Mouse (Mus musculus) fat pad, adult 2 months (tissue): ENCODE measurements around the gene Cd300ld4.
"Not testable (repeated sequence)": the region's sequence is repeated elsewhere in the genome, so short reads cannot be mapped to it uniquely, and the experiment has no call there.

Source experiments
- DNase-seq: peaks from one replicate; pipeline ENCODE4 v3.0.0-alpha.2; 2011; ENCODE audit warnings: low read depth, low spot score; ENCODE audit errors: extremely low read depth

Cd300ld4 gene

DNA sequence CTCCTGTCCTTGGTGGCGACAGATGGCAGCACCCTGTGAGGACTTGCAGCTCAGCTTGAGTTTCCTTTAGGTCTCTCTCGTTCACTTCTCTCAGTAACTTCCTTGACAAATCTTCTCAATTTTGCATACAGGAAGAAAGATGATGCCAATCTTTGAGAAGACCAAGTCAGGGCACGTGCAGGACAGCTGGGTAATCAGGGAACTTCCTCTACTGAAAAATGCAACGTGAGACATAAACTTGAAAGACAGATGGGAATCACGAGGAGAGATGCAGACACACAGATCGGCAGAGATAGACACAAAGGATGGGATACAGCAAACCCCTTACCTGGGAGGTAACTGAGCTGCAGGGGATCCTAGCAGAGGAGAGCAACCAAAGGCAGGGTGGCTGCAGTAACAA is at the start of gene Cd300ld4:
TSS of gene Cd300ld4 (minus strand) at position 101 of the 400 bp plus-strand sequence.
- not testable (repeated sequence) for DNase-seq

DNA sequence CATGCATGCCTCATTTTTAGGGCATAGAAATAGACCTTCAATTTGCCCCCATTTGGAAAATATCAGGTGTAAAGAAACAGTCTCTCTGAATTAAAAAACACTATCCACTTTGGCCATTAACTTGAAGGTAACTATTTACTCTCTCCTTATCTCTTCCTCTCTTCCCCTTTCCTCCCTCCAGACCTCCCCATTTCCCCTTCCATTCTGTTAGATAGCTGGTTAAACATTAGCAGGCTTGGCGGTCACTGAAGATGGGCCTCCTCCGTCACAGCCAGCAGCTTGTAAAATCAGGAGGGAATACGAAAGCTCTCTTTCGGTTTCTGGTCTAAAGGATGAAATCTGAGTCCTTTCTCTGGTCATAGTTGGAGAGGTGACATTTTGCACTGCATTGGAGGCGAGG is 49.0 kb upstream of the Cd300ld4 start:
- DNase-seq, result no peak

DNA sequence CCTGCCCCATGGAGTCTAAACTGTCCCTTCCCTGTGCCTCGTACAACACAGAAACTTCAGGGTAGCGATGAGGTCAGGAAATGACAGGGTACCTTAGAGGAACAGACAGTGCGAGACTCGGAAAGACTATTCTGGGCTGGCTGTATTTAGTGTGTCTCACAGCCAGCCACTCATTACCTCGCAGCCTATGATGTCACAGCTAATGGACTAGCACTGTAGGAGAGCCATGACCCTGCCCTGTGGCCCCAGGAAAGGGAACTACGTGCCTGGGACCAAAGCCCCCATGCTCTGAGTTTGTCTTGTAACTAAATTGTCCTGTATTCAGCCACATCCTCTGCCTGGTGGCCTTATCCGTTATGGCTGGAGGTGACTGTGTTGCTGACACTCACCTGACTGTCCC is 48.6 kb upstream of the Cd300ld4 start:
- no peak for DNase-seq

DNA sequence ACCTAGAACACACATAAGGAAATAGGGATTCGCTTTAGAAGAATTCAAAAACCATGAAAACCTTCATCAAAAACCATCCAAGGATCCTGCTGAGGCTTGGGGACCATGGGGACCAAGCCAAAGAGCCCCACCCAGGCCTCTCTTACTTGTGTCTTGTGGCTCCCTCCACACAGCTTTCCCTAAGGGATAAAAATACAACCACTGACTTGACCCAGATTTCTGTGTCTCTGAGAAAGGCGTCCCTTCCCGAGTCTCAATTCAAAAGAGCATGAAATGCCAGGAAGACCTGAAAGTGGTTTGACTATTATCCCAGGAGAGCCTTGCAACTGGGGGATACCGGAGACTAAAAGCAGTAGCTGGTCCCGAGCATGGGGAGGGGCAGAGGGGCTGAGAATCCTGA is 46.2 kb upstream of the Cd300ld4 start:
- no peak for DNase-seq

DNA sequence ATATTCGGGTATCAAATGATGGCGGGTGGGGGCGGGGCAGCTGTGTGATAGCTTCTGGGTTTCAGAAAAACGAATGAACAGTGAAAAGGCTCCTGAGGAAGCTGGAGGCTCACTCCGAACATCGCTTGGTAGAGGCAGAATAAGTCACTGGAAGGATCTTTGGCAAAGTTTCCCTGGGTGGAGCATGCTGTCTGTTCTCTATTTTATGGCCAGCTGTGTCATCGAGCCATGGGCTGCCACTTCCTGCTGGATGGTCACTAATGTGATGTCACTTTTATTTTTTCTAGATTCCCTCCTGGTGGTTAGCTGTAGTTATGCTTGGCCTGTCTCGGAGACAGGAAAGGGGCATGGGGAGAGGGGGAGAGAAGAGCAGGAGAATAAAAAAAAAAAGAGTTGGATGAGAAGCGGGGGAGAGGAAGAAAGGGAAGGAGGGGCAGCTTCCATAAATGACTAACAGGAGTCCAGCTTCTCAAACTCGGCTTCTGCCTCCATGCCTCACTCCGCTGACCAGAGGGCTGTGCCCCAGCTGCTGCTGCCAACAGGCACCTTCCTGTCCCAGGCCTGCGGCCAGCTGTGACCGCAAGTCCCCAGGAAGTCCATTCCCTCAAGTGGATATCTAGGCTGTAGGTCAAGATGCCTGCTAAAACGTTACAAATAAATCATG is 45.0 kb upstream of the Cd300ld4 start:
- peak; percentile 1 for DNase-seq

DNA sequence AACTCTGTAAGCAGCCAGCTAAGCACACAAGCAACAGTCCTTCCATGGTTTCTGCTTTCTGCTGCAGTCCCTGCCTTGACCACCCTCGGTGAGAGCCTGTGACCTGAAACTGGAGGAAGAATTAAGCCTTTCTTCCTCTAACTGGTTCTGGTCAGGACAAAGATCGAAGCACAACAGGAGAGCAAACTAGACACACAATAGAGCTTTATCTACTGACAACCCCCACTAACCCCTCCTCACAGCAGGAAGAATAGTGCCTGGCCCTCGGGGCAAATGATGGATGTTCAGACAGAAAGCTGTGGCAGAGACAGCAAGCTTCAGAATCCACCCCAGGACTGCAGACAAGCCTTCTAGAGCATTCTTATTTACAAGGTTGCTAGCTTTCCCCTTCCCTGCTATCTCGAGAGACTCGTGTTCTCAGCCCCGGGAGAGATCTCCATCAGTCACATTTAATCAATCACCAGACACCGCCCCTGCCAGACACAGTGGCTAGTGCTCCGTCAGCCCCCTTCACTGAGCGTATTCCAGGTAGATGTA is 44.3 kb upstream of the Cd300ld4 start:
- DNase-seq, result no peak

DNA sequence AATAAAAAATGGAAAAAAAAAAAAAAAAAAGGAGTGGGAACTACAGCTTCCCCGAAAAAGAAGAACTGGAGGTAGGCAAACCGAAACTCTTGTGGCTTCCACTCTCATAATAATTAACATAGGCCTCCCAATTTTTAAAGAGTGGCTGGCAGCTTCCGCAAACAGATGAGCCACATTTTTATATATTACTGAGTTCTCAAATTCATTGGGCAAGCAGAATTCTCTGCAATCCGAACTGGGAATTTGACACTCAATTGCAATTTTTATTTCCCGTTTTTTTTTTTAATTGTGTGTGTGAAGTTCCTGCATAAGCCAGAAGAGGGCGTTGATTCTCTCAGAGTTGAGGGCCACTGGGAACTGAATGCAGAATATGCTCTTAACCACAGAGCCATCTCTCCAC is 40.0 kb upstream of the Cd300ld4 start:
- no peak for DNase-seq

DNA sequence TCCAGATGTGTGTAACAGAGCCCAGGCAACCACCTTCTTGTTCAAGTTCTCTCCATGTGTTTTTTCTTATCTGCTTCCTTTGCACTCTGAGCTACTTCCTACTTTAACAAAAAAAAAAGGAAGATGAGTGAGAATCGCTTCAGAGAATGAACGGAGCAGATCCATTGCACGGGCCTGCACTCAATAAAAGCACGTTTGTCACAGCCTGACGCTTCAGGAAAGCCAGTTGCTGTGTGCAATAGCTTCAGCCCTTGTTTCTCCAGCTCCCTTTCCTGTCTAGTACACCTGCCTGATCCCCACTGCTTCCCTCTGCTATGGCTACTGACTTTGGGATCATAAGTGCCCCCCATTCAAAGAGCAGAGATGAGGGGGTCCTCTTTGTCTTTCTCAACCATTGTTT is 35.3 kb upstream of the Cd300ld4 start, which contains the start of gene Cd300e:
TSS of gene Cd300e (minus strand) at position 101 of the 400 bp plus-strand sequence.
- no peak for DNase-seq

DNA sequence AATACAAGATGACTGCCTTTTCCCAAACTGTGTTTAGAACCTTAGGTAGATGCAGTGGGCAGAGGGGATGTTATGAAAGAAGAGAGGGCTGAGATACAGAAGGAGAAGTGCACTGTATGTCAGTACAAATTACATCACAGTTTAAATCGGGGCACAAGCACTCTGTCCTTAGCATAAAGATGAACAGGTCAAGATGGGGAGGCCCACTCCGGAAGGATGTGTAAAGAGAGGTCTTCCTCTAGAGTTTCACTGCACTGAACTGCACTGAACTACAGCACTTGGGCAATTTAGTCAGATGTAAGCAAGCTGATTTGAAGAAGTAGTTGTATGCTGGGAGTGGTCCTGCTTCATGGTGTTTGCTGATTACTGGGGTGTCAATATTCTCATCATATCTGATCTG is 33.0 kb upstream of the Cd300ld4 start:
- no peak for DNase-seq

DNA sequence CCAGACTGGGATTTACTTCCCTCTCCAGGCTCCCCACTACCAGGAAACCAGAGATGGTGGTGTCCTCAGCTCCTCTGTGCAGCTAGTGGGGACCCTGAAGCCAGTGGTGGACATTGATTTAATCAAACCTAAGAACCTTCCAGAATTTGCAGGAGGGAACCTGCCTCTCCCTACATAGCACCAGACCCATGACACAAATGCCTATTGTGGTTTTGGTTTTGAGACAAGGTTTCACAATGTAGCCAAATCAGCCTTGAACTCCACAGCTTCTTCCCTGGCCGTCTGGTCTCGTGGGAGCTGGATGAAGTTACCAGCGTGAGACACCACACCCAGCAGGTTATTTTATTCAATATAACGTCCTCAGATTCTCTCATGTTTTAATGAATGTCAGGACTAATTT is 31.9 kb upstream of the Cd300ld4 start:
- no peak for DNase-seq

DNA sequence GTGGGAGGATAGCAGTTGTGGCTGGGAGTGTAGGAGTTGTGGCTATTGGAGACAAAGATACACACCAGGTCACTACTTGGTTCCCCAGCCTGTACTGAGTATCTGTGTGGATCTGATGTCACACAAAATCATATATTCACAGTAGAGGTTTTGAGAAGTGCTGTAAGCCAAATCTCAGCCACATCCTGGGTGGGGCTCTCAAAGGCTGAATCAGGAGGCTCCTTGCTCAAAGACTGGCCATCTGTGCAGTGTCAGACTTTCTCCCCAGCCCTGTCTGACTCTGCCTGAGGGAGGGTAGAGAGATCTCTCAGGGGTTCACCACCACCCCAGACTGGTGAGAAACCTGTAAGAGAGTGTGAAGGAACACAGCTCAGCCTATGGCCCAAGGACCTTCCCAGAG is 27.7 kb upstream of the Cd300ld4 start:
- DNase-seq, result no peak

DNA sequence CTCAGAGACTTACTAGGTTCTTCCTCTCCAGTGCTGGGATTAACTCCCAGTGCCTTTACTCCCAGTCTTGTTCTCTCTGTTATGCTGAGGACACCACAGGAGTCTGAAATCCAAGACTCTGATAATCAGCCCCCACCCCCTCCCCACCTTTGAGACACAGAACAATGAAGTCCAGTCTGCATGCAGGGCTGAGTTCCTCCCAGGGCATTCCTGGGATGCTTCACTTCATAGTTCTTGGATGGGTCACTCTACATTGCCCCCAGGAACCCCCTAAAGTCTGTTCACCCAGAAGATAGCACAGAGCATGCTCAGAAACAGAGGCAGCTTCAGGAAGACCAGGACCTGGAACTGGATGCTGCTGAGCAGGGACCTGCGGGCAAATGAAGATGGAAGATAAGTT is 26.2 kb upstream of the Cd300ld4 start:
- DNase-seq, result no peak

DNA sequence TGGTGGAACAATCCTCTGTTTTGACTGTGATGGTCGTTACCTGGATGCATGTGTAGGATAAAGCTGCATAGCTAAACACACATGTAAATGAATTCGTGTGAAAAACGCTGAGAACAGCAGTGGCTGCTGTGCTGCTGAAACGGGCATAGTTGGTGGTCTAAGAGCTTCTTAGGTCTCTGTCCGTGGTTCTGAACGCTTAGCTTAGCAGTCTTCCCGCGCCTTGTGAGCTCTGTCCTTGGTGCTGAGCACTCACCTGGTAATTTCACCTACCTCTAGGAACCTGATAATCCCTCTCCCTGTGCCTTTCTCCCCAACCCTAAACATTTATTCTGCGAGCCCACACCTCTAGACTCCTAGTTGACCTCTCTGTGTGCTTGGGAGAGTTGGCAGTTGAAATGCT is 25.4 kb upstream of the Cd300ld4 start:
- DNase-seq, result no peak

DNA sequence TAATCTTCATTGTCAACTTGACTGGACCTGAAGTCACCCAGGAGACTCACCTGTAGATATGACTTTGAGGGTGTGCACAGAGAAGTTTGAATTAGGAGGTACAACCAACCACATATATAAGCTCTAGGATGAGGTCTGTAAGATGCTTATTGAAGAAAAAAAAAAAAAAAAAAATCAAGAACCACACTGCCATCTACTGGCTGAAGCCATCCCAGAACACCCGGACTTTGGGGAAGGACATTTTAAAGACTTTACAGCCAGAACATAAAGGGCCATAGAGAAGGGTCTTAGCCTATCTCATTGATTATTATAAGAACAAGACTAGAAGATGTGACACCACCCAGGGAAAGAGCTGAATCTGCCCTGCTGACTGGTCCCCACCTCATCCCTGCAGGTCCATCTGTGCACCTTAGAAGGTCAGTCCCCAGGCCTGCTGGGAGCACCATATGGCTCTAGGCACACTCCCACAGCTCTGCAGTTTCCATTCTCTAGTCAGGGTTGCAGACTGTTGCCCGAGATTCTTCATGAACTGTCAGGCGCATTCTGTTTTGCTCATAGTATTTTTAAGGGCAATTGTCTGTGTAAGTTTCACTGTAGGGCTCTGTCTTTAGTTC is 22.6 kb upstream of the Cd300ld4 start:
- DNase-seq, result no peak

DNA sequence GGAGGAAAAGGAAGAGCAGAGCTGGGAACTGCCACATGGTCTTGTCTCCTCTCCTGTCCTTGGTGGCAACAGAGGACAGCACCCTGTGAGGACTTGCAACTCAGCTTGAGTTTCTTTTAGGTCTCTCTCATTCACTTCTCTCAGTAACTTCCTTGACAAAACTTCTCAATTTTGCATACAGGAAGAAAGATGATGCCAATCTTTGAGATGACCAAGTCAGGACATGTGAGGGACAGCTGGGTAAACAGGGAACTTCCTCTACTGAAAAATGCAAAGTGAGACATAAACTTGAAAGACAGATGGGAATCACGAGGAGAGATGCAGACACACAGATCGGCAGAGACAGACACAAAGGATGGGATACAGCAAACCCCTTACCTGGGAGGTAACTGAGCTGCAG is 21.4 kb upstream of the Cd300ld4 start, which contains the start of gene Cd300ld3:
TSS of gene Cd300ld3 (minus strand) at position 151 of the 400 bp plus-strand sequence.
- no peak for DNase-seq

DNA sequence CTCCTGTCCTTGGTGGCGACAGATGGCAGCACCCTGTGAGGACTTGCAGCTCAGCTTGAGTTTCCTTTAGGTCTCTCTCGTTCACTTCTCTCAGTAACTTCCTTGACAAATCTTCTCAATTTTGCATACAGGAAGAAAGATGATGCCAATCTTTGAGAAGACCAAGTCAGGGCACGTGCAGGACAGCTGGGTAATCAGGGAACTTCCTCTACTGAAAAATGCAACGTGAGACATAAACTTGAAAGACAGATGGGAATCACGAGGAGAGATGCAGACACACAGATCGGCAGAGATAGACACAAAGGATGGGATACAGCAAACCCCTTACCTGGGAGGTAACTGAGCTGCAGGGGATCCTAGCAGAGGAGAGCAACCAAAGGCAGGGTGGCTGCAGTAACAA is 10.9 kb upstream of the Cd300ld4 start, which contains the start of gene Cd300ld5:
TSS of gene Cd300ld5 (minus strand) at position 101 of the 400 bp plus-strand sequence.
- DNase-seq, result not testable (repeated sequence)

DNA sequence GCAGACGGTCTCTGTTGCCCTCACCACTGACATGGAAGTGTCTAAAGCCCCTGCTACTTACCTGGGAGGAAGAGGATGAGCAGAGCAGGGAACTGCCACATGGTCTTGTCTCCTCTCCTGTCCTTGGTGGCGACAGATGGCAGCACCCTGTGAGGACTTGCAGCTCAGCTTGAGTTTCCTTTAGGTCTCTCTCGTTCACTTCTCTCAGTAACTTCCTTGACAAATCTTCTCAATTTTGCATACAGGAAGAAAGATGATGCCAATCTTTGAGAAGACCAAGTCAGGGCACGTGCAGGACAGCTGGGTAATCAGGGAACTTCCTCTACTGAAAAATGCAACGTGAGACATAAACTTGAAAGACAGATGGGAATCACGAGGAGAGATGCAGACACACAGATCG is 10.7 kb downstream of the Cd300ld4 start, which contains the start of gene Cd300ld2:
TSS of gene Cd300ld2 (minus strand) at position 101 of the 400 bp plus-strand sequence.
- DNase-seq, result not testable (repeated sequence)

DNA sequence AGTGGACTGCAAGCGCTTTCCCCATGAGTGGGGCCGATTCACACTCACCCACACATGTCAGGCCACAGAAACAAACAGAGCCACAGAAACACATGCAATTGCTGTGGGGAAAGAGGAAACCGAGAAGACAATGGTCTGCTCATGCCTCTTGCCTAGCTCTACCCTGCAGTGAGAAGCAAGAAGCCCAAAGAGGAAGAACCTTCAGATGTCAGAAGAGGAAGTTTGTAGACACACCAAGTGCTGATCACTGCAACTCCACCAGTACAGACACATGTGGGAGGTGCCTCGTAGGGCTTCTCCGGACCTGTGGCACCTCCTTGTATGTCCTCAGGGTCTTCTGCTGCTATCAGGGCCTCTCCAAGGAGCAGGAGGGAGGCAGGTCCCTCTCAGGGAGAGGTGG is 22.7 kb downstream of the Cd300ld4 start:
- no peak for DNase-seq

DNA sequence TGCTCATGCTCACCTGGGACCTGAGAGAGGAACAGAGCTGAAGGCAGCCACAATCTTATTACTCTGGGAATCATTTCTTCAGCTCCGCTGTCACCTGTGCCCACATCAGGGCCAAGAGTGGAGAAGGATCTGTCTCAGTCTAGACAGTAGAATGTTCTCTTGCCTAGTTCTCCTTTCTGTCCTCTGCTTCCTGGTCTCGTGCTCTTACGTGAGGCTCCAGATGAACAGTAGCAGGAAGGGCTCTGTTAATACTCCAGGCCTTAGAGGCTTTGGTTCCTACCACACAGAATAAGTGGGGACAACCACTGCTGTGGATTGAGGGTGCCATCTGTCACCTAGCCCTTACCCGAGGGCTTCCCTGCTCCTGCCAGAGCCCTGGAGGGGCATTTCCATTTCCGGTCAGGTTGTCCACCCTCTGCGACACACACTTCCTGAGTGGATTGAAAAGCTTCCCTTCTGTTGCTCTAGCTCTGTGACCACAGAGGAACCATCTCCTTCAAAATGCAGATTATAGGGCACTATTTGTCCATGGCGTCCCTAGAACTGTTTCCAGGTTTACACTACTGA is 25.3 kb downstream of the Cd300ld4 start, which contains the start of gene Cd300c2:
TSS of gene Cd300c2 (minus strand) at position 407 of the 567 bp plus-strand sequence.
- no peak for DNase-seq

DNA sequence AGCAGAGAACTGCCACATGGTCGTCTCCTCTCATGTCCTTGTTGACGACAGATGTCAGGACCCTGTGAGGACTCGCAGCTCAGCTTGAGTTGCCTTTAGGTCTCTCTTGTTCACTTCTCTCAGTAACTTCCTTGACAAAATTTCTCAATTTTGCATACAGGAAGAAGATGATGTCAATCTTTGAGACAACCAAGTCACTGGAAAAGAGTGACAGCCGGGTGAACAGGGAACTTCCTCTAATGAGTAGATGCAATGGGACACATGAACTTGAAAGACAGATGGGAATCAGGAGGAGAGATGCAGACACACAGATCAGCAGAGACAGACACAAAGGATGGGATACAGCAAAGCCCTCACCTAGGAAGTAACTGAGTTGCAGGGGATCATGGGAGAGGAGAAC is 37.0 kb downstream of the Cd300ld4 start, which contains the start of gene Cd300ld:
TSS of gene Cd300ld (minus strand) at position 130 of the 400 bp plus-strand sequence.
- no peak for DNase-seq

DNA sequence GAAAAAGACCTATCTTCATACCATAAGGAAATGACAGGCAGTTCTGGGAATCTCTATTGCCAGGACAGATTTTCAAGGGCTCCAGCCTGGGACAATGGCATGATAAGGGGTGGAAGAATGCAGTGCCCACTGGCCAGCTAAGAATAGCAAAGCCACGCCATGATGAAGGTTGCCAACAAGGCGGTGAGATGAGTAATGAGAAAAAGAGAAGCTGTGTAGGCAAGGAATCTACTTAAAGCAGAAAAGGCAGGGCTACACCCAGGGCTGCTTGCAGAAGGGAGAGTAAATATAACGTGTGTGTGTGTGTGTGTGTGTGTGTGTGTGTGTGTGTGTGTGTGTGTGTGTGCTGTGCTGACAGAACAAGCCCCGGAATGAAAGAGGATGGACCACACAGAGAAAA is 44.9 kb downstream of the Cd300ld4 start:
- DNase-seq, result no peak

DNA sequence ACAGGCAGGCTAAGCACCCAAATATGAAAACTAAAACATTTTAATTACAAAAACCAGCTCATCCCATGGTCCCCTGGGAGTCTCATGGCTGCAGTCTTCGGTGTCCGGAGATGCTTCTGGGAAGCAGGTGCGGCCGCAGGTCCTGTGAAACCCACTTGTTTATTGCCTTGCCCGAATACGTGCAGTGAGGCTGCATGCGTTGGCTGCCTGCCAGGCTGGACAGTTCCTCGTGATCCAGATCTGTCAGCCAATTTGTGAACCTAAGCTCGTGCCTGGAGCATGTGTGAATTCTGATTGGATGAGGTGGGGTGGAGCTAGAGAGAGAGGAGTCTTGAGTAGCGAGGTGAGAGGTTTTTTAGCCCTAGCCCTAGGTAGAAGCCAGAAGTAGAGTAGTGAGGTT is 54.1 kb downstream of the Cd300ld4 start:
- DNase-seq, result no peak
